Mouse (Mus musculus) left cerebral cortex, postnatal 14 days (tissue): ENCODE results near the gene Olfr1416. TPM values are rescaled to one million over a fixed set of nuclear protein-coding genes. Genes with fewer than 3 reads are reported as not detected.

Experiments
- DNase-seq, 2 experiments: peaks; one replicate each; pipeline ENCODE4 v3.0.0; 2021 to 2022; ENCODE audit warnings: low spot score in 2 of 2, mixed read lengths in 1 of 2
- intact Hi-C: fragments of 180-260 bp; cut with DNase I; formaldehyde crosslinking; loops from one replicate; pipeline ENCODE4 v1.15.1; 2025
- microRNA-seq, 2 experiments: library from miRNA; unstranded; fragments of <30 nt; microRNA quantifications; one replicate each; pipeline ENCODE4 v1.2.0; 2022
- total RNA-seq, 2 experiments: library from RNA; stranded (reverse); gene quantifications; 2 replicates each; pipeline ENCODE4 v1.2.3; 2021

Gene Olfr1416
- total RNA-seq, 2 experiments from 2014 or later = not detected

DNA sequence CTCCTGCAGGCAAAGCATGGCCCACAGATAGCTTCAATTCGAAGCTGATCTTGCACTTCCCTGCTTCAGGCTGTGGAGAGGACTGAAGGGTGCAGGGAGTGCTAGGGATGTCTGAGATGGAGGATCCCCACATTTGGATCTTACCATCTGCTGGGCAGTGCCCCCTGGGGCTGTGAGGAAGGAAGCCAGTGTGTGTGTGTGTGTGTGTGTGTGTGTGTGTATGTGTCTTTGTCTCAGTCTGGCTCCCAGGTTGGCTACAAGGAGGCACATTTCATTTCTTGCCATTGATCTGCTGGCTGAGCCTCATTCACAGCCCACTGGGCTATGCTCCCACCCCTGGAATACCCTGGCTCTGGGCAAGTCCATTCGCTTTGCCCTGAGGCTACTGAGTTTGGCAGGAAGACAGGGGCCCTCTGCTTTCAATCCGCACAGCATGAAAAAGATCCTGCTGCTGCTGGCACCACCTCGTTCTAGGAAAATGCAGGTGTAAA, 48.0 kb downstream of the Olfr1416 start:
- peak in 1 of 2 experiments; percentile 23 for DNase-seq
- intact Hi-C loops = no loop called here

GRCm38 (mm10) chr1:92434986-92435385, 49.9 kb downstream of the Olfr1416 start:
- DNase-seq = no peak
- intact Hi-C loops = no loop called here

DNA sequence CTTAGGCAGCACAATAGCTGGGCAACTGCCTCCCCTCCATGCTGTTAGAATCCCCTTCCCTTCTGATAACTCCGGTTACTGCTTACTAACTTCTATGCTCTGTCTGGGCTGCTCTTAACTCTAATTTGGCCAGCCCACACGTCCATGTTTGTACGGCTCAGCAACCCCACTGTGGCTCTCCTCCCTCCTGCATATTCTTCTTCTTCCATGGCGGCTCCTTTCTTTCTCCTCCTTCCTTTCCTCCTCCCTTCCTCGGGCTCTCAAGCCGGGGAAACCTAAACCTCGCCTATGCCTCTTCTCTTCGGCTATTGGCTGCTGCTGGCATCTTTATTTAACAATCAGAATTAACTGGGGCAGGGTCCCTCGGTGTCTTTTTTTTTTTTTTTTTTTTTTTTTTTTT, 52.1 kb downstream of the Olfr1416 start:
- intact Hi-C loops = no loop called here
- DNase-seq = no peak

- intact Hi-C loops = no loop called here
- no peak for DNase-seq
Observed at GRCm38 (mm10) chr1:92432098-92432497, 52.8 kb downstream of the Olfr1416 start.

DNA sequence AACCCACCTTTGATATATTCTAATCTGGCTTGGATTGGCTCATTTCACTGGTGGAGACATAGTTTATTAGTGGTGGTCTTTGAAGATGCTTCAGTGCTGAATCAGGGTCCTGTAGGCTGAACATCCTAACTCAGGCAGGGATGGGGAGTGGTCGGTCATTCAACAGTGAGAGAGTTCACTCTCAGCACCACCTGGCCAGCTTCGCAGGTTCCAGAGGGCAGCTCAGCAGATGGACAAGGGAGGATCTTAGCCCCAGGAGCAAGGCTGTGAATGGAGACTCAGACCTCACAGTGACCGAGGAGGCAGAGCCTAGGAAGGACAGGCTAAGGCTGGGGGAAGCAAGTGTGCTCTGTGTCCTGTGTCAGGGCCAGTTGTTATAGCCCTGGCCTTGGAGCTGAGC, 53.5 kb downstream of the Olfr1416 start:
- no peak for DNase-seq
- intact Hi-C loops = no loop called here

- intact Hi-C loops = no loop called here
- DNase-seq = no peak
Observed at GRCm38 (mm10) chr1:92430991-92431390, 53.9 kb downstream of the Olfr1416 start.

Small RNAs within 50 kb of the gene (microRNA-seq; reads per million reads assigned to microRNA genes)
- 21.1 to 25.2 reads per million in 2 experiments for gene Mir6900

Other genes with a start within 250 kb of the Olfr1416 start
- gene Ndufa10, start 11.3 kb downstream of the Olfr1416 start, total RNA-seq = 100 to 1,000 TPM; 220 to 227 TPM
- gene Olfr1415, start 11.0 kb upstream of the Olfr1416 start, total RNA-seq = not detected
- not detected for gene Olfr1414, start 33.5 kb upstream of the Olfr1416 start, total RNA-seq
- gene Olfr1413, start 86.2 kb upstream of the Olfr1416 start, total RNA-seq = not detected
- gene Olfr1412, start 100.7 kb upstream of the Olfr1416 start, total RNA-seq = not detected
- not detected for gene Olfr1411, start 109.3 kb upstream of the Olfr1416 start, total RNA-seq
- not detected for gene Olfr1410, start 120.7 kb upstream of the Olfr1416 start, total RNA-seq
- gene Olfr12, start 132.7 kb upstream of the Olfr1416 start, total RNA-seq = not detected
- 100 to 1,000 TPM; 235 to 242 TPM for gene Cops9, start 156.9 kb upstream of the Olfr1416 start, total RNA-seq
- gene Otos, start 163.7 kb upstream of the Olfr1416 start, total RNA-seq = not detected